Mouse (Mus musculus): ENCODE measurements around the gene Zbtb3. TPM values are rescaled to one million over a fixed set of nuclear protein-coding genes. Genes with fewer than 3 reads are reported as not detected.

Gene Zbtb3
- polyA plus RNA-seq, 1 experiment from 2014 or later: 5.5 TPM

DNA sequence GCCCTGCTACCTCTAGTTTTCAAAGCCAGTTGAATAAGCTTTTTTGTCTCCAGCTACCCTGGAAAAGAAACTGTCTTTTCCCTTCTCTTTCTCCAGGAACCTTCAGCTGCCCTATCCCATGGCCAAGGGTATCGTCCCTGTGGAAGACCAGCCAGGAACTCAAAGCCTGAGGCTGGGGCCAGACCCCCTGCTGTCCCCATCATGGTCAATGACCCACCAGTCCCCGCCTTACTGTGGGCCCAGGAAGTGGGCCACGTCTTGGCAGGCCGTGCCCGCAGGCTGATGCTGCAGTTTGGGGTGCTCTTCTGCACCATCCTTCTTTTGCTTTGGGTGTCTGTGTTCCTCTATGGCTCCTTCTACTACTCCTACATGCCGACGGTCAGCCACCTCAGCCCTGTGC, 38.7 kb downstream of the Zbtb3 start:
- no peaks in the 10 kb centered on the region for H3K27me3 ChIP-seq (replicated peaks; ENCODE audit: control insufficient read depth, insufficient read depth, low read length)
- peaks cover 23% of the 10 kb centered on the region for H3K4me1 ChIP-seq (ENCODE audit: control insufficient read depth, insufficient read depth, low read length)
- H3K9ac ChIP-seq (ENCODE audit: low read depth, low read length): no peak overlapping the region; the same call in 1 of the 2 replicates
- ATAC-seq (ENCODE audit: low read depth) (no peak), DNase-seq (ENCODE audit: low spot score) (no peak)
- H3K4me3 ChIP-seq (ENCODE audit: low read depth, low read length): peak overlapping the region; percentile 46; the same call in 1 of the 2 replicates
- H3K4me2 ChIP-seq (ENCODE audit: low read depth, low read length): peak overlapping the region; percentile 75
- H3K9me3 ChIP-seq (ENCODE audit: control insufficient read depth, low read length): no peaks in the 10 kb centered on the region
- H3K36me3 ChIP-seq (ENCODE audit: control insufficient read depth, insufficient read depth, low read length): peaks cover 15% of the 10 kb centered on the region; the same call in 1 of the 2 replicates
- 85% methylated on average over 7 of the region's 7 CpGs for WGBS
- no peak overlapping the region for H3K27ac ChIP-seq (replicated peaks; ENCODE audit: low read depth, low read length)

DNA sequence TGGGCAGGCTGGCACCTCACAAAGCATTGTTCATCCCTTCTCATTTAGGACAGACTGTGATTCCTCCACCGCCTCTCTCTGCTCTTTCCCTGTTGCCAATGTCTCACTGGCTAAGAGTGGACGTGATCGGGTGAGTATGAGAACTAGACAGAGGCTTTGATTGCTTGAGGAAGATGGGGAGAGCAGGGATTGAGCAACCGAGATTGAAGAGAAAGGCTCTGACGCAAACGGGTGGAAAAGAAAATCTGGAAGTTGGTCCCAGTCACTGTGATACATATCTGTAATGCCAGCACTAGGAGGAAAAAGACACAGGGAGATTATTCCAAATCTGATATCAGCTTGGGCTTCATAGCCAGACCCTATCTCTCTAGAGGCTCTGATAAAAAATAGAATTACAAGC, 40.6 kb downstream of the Zbtb3 start:
- H3K36me3 ChIP-seq (ENCODE audit: control insufficient read depth, insufficient read depth, low read length): peaks cover 32% of the 10 kb centered on the region; the same call in 1 of the 2 replicates
- H3K27me3 ChIP-seq (replicated peaks; ENCODE audit: control insufficient read depth, insufficient read depth, low read length): no peaks in the 10 kb centered on the region
- H3K9me3 ChIP-seq (ENCODE audit: control insufficient read depth, low read length): no peaks in the 10 kb centered on the region
- H3K9ac ChIP-seq (ENCODE audit: low read depth, low read length): no peak overlapping the region
- H3K4me2 ChIP-seq (ENCODE audit: low read depth, low read length): no peak overlapping the region
- DNase-seq (ENCODE audit: low spot score) (no peak), ATAC-seq (ENCODE audit: low read depth) (no peak)
- H3K27ac ChIP-seq (replicated peaks; ENCODE audit: low read depth, low read length): no peak overlapping the region
- 88% methylated on average over 6 of the region's 6 CpGs for WGBS
- no peak overlapping the region for H3K4me3 ChIP-seq (ENCODE audit: low read depth, low read length)
- peaks cover 23% of the 10 kb centered on the region for H3K4me1 ChIP-seq (ENCODE audit: control insufficient read depth, insufficient read depth, low read length)

DNA sequence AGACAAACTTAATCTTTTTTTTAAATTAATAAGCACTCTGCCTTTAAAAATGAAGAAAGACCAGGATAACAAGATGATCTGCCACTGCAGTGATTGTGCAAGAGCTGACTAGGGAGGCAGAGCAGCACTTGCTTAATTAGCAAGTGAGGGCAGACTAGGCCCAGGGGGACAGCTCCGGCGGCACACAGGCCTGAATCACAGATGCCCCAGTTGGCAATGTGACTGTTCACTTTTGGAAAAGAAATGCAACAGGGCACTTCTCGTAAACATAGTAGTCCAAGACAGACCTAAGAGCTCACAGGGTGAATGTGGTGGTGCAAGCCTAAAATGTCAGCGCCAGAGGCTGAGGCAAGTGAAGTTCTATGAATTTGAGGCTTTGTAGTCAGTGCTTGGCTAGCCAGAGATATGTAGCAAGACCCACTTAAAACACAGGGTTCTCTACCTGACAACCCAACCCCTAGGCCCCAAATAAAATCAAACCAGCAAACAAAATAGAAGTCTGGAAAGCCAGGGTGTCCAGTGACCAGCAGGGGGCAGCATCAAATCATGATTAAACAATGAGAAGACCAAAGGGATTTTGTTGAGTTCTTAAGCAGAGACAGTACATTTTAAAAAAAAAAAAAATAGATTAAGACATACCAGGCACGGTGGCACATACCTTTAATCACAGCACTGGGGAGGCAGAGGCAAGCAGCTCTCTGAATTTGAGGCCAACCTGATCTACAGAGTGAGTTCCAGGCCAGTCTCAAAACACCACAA, 42.2 kb downstream of the Zbtb3 start:
- Histone ChIP-seq H3K4me3 (ENCODE audit: low read depth, low read length) (no peak overlapping the region), H3K36me3 (ENCODE audit: control insufficient read depth, insufficient read depth, low read length) (peaks cover 32% of the 10 kb centered on the region; the same call in 1 of the 2 replicates), H3K27ac (replicated peaks; ENCODE audit: low read depth, low read length) (no peak overlapping the region), H3K9me3 (ENCODE audit: control insufficient read depth, low read length) (no peaks in the 10 kb centered on the region), H3K4me1 (ENCODE audit: control insufficient read depth, insufficient read depth, low read length) (peaks cover 9% of the 10 kb centered on the region), H3K9ac (ENCODE audit: low read depth, low read length) (no peak overlapping the region), H3K4me2 (ENCODE audit: low read depth, low read length) (no peak overlapping the region), H3K27me3 (replicated peaks; ENCODE audit: control insufficient read depth, insufficient read depth, low read length) (no peaks in the 10 kb centered on the region)
- DNase-seq (ENCODE audit: low spot score) (peak; percentile 83), ATAC-seq (ENCODE audit: low read depth) (no peak; the same call in 1 of the 2 replicates)
- WGBS: 55% methylated on average over 5 of the region's 5 CpGs

DNA sequence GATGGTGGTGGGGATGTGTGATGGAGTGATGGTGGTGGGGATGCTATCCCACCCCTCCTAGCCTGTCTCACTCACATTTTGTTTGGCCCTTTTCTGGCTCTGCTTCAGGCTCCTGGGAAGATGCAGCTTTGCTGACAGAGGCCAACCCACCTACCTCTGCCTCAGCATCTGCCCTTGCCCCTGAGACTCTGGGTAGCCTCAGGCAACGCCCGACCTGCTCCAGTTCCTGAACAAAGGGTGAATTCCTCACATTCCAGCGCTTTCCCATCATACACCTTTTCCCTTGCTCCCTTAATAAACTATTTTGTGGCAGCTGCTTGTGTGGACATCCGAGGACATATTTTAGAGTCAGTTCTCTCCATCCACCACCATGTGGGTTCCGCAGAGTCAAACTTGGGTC, 46.0 kb downstream of the Zbtb3 start:
- no peak for DNase-seq (ENCODE audit: low spot score)
- 57% methylated on average over 5 of the region's 5 CpGs for WGBS

DNA sequence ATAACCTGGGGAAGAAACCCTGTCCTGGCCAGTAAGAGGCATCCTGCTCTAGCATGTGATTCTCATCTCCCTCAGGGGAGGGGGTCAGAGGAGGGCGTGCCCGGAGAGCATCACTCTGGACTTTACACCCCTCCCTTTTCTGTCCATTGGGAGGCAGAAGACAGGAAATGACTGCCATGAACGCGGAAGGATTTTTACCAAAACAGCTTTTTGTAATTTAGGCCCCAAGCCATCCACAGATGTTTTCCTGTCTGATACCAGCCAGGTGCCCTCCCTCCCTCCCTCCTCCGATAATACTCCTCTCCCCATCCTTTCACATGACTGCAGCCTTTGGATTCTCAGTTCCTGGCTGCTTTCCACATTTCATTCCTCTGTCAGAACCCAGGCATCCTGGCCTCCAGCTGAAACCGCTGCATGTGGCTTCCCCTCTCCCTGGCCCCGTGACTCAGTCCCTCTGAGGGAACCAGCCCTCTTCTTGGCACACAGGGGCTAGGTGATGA, 48.1 kb downstream of the Zbtb3 start, which contains the start of gene Lrrn4cl:
Gene Lrrn4cl (plus strand): TSS at position 367 of the 500 bp plus-strand sequence.
- Histone ChIP-seq H3K27me3 (replicated peaks; ENCODE audit: control insufficient read depth, insufficient read depth, low read length) (no peaks in the 10 kb centered on the region), H3K4me2 (ENCODE audit: low read depth, low read length) (peak within 1 kb of the TSS; percentile 28; the same call in 1 of the 2 replicates), H3K36me3 (ENCODE audit: control insufficient read depth, insufficient read depth, low read length) (peaks cover 24% of the 10 kb centered on the region; the same call in 1 of the 2 replicates), H3K9ac (ENCODE audit: low read depth, low read length) (peak within 1 kb of the TSS; percentile 37; the same call in 1 of the 2 replicates), H3K4me1 (ENCODE audit: control insufficient read depth, insufficient read depth, low read length) (0 out of 2 replicates have a peak, but pooled peaks cover 3% of the 10 kb centered on the region), H3K27ac (replicated peaks; ENCODE audit: low read depth, low read length) (peak within 1 kb of the TSS; percentile 46), H3K9me3 (ENCODE audit: control insufficient read depth, low read length) (no peaks in the 10 kb centered on the region), H3K4me3 (ENCODE audit: low read depth, low read length) (no peak within 1 kb of the TSS)
- ATAC-seq (ENCODE audit: low read depth) (peak; percentile 73; the same call in 1 of the 2 replicates), DNase-seq (ENCODE audit: low spot score) (peak; percentile 72)
- WGBS: 12% methylated on average over 7 of the region's 7 CpGs

More for the DNA sequence above, 46.0 kb downstream of the Zbtb3 start:
- H3K9me3 ChIP-seq (ENCODE audit: control insufficient read depth, low read length): no peaks in the 10 kb centered on the region
- no peak overlapping the region for H3K4me3 ChIP-seq (ENCODE audit: low read depth, low read length)
- no peak overlapping the region for H3K27ac ChIP-seq (replicated peaks; ENCODE audit: low read depth, low read length)
- H3K36me3 ChIP-seq (ENCODE audit: control insufficient read depth, insufficient read depth, low read length): peaks cover 24% of the 10 kb centered on the region; the same call in 1 of the 2 replicates
- H3K4me1 ChIP-seq (ENCODE audit: control insufficient read depth, insufficient read depth, low read length): 0 out of 2 replicates have a peak, but pooled peaks cover 3% of the 10 kb centered on the region
- H3K27me3 ChIP-seq (replicated peaks; ENCODE audit: control insufficient read depth, insufficient read depth, low read length): no peaks in the 10 kb centered on the region
- no peak overlapping the region for H3K9ac ChIP-seq (ENCODE audit: low read depth, low read length)
- ATAC-seq (ENCODE audit: low read depth): no peak
- no peak overlapping the region for H3K4me2 ChIP-seq (ENCODE audit: low read depth, low read length)

DNA sequence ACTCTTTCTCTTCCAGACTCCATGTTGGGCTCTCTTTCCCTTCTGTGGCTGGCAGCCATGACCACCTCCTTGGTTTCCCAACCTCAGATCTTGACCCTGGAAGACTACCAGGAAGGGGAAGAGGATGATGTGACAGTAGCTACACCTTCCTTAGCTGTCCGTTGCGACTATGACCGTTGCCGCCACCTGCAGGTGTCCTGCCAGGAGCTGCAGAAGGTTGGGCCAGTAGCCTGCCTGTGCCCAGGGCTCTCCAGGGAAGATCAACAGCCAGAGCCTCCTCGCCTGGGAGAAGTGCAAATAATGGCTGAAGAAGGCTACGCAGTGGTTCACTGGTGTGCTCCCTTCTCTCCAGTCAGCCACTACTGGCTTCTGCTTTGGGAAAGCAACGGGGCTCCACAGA, 49.3 kb downstream of the Zbtb3 start:
- H3K9ac ChIP-seq (ENCODE audit: low read depth, low read length): no peak overlapping the region
- peaks cover 13% of the 10 kb centered on the region; the same call in 1 of the 2 replicates for H3K36me3 ChIP-seq (ENCODE audit: control insufficient read depth, insufficient read depth, low read length)
- H3K4me1 ChIP-seq (ENCODE audit: control insufficient read depth, insufficient read depth, low read length): 0 out of 2 replicates have a peak, but pooled peaks cover 3% of the 10 kb centered on the region
- 55% methylated on average over 7 of the region's 7 CpGs for WGBS
- H3K4me2 ChIP-seq (ENCODE audit: low read depth, low read length): no peak overlapping the region
- H3K27me3 ChIP-seq (replicated peaks; ENCODE audit: control insufficient read depth, insufficient read depth, low read length): no peaks in the 10 kb centered on the region
- ATAC-seq (ENCODE audit: low read depth): no peak
- H3K27ac ChIP-seq (replicated peaks; ENCODE audit: low read depth, low read length): no peak overlapping the region
- no peak overlapping the region for H3K4me3 ChIP-seq (ENCODE audit: low read depth, low read length)
- H3K9me3 ChIP-seq (ENCODE audit: control insufficient read depth, low read length): no peaks in the 10 kb centered on the region
- no peak for DNase-seq (ENCODE audit: low spot score)

DNA sequence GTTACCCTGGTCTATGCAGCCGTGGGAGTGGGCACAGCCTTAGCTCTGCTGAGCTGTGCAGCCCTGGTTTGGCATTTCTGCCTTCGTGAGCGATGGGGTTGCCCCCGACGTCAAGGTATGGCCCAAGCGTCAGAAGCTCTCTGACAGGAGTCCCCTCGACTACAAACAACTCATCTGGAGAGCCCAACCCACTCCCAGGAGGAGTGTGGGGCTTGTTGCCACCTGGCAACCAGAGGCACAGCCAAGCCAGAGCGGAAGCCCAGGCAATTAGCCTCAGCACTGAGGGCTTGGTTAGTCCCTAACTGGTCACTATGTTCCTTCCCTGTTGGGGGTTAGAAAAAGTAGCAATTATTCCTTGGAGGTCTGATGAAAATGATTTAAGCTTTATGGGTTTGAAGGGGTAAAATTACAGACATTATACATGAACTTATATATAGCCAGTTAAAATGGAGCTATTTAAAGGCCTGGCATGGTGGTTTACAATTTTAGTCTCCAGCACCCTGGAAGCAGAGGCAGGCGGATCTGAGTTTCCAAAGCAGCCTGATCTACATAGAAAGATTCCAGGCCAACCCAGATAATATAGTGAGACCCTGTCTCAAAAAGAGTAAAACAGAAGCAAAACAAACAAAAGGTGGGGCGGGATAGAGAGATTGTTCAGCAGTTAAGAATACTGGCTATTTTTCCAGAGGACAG, 50.0 kb downstream of the Zbtb3 start:
- Histone ChIP-seq H3K4me3 (ENCODE audit: low read depth, low read length) (no peak overlapping the region), H3K4me2 (ENCODE audit: low read depth, low read length) (no peak overlapping the region), H3K9me3 (ENCODE audit: control insufficient read depth, low read length) (no peaks in the 10 kb centered on the region), H3K36me3 (ENCODE audit: control insufficient read depth, insufficient read depth, low read length) (peaks cover 6% of the 10 kb centered on the region; the same call in 1 of the 2 replicates), H3K4me1 (ENCODE audit: control insufficient read depth, insufficient read depth, low read length) (0 out of 2 replicates have a peak, but pooled peaks cover 3% of the 10 kb centered on the region), H3K27me3 (replicated peaks; ENCODE audit: control insufficient read depth, insufficient read depth, low read length) (no peaks in the 10 kb centered on the region), H3K27ac (replicated peaks; ENCODE audit: low read depth, low read length) (no peak overlapping the region), H3K9ac (ENCODE audit: low read depth, low read length) (no peak overlapping the region)
- 56% methylated on average over 10 of the region's 10 CpGs for WGBS
- peak; percentile 31; the same call in 1 of the 2 replicates for ATAC-seq (ENCODE audit: low read depth)
- DNase-seq (ENCODE audit: low spot score): no peak

DNA sequence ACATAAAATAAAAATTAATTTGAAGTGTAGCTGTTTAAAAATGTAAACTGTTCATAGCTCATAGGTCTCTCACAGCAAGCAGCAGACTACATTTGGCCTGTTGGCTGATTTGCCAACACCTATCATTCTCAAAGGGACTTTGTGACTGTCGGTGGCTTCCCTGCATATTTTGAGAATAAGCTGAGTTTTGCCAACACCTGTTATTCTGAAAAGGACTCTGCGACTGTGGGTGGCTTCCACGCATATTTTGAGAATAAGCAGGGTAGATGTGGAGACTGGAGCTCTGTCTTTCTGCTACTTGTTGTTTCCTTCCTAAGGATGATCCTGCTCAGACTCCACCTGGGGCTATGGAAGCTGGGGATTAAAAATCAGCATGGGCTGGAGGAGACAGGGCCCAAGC, 50.8 kb downstream of the Zbtb3 start:
- Histone ChIP-seq H3K4me2 (ENCODE audit: low read depth, low read length) (no peak overlapping the region), H3K36me3 (ENCODE audit: control insufficient read depth, insufficient read depth, low read length) (no peaks in the 10 kb centered on the region), H3K9me3 (ENCODE audit: control insufficient read depth, low read length) (no peaks in the 10 kb centered on the region), H3K4me1 (ENCODE audit: control insufficient read depth, insufficient read depth, low read length) (0 out of 2 replicates have a peak, but pooled peaks cover 3% of the 10 kb centered on the region), H3K27me3 (replicated peaks; ENCODE audit: control insufficient read depth, insufficient read depth, low read length) (no peaks in the 10 kb centered on the region), H3K27ac (replicated peaks; ENCODE audit: low read depth, low read length) (no peak overlapping the region), H3K9ac (ENCODE audit: low read depth, low read length) (no peak overlapping the region), H3K4me3 (ENCODE audit: low read depth, low read length) (no peak overlapping the region)
- DNase-seq (ENCODE audit: low spot score): no peak
- WGBS: 80% methylated on average over 3 of the region's 3 CpGs
- no peak for ATAC-seq (ENCODE audit: low read depth)

Data from embryonic facial prominence, embryonic 14.5 days (tissue).